30 mouse cellular contexts compared by ENCODE assay signal in the genomic region with DNA sequence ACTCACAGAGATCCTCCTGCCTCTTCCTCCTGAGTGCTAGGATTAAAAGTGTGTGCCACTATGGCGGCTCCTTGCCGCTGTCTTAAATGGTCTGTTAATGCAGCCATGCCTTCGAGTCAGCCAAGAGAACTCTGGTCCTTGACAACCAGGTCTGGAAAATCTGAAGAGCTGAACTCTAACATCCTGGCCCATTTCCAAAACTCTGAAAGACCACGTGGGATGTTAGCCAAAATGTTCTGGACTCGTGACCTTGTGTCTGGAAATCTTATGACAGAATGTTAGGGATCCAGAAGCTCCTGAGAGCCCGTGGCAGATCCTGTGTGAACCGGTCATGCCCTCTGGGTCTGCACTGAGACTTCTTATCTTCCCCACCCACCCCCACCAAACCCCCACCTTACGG. TPM values are rescaled to one million over a fixed set of nuclear protein-coding genes. Genes with fewer than 3 reads are reported as not detected.
A peak's percentile ranks its signal among the peaks of the same experiment; 100 is the strongest.
DNase-seq lines count a peak whose midpoint lies in the region; ATAC-seq and TF ChIP-seq lines count a peak whose summit lies in the region.
"Had no signal": no experiment of that assay in that cellular context is flagged by ENCODE, and none has a peak within 500 bp of the region (broad histone marks: within the 10 kb centered on the region; RNA-seq: fewer than 3 reads in every experiment).

No protein-coding gene starts in this region.

- no peak for ATAC-seq in hindbrain, postnatal 0 days
- no peak for ATAC-seq in hindbrain, embryonic 13.5 days (ENCODE audit: low FRiP score)
- no peak for ATAC-seq in liver, embryonic 11.5 days (replicated peaks; ENCODE audit: low FRiP score)
- no peak for ATAC-seq in monocyte, adult 5-6 weeks (replicated peaks; ENCODE audit: insufficient number of reproducible peaks, low FRiP score, low TSS enrichment, poor library complexity, severe bottlenecking)
- ATAC-seq: activated CD4-positive, CD25-positive, alpha-beta regulatory T cell, adult 4 months; inflammation-experienced regulatory T-cells, adult 6 months; midbrain, embryonic 15.5 days had no signal

- H3K79me2 ChIP-seq in liver, adult 2 months (ENCODE audit: control insufficient read depth, insufficient read depth, low read length) = peaks cover 14% of the 10 kb centered on the region; the same call in 1 of the 2 replicates

- peak; percentile 15 for DNase-seq in hindbrain, postnatal 0 days (ENCODE audit: low spot score)
- peak; percentile 85 for DNase-seq in liver, adult 2 months (ENCODE audit: extremely low read depth, low read depth, low spot score)
- DNase-seq in liver, embryonic 11.5 days (ENCODE audit: low spot score) = no peak
- peak; percentile 13 for DNase-seq in adipocyte (ENCODE audit: low spot score)
- DNase-seq in kidney, postnatal 10 days = peak; percentile 23
- no peak for DNase-seq in adrenal gland, adult 18-20 months (ENCODE audit: low spot score in 2 of 2)
- DNase-seq: adrenal gland, postnatal 14 days; B cell, adult 2 months; cerebellum, adult 18-20 months; gastrocnemius, postnatal 10 days; heart, postnatal 4 days; layer of hippocampus, adult 9-11 months; right cerebral cortex, postnatal 25 days had no signal

- no peaks in the 10 kb centered on the region for H3K27me3 ChIP-seq in hindbrain, postnatal 0 days (ENCODE audit: insufficient read depth, low read length)
- H3K27me3 ChIP-seq in hindbrain, embryonic 13.5 days = no peaks in the 10 kb centered on the region
- no peaks in the 10 kb centered on the region for H3K27me3 ChIP-seq in liver, adult 2 months (ENCODE audit: control insufficient read depth, insufficient read depth, low read length)
- no peaks in the 10 kb centered on the region for H3K27me3 ChIP-seq in liver, embryonic 11.5 days (replicated peaks; ENCODE audit: control insufficient read depth, insufficient read depth, low read length)
- H3K27me3 ChIP-seq: forebrain, embryonic 12.5 days; limb, embryonic 15.5 days; midbrain, embryonic 15.5 days; stomach, embryonic 15.5 days had no signal

- H3K4me1 ChIP-seq in hindbrain, postnatal 0 days (ENCODE audit: insufficient read depth, low read length) = peaks cover 25% of the 10 kb centered on the region
- H3K4me1 ChIP-seq in hindbrain, embryonic 13.5 days (replicated peaks) = peaks cover 16% of the 10 kb centered on the region
- H3K4me1 ChIP-seq in liver, adult 2 months (ENCODE audit: control insufficient read depth, insufficient read depth, low read length) = peaks cover 18% of the 10 kb centered on the region
- no peaks in the 10 kb centered on the region; the same call in 1 of the 2 replicates for H3K4me1 ChIP-seq in liver, embryonic 11.5 days (replicated peaks; ENCODE audit: control insufficient read depth, insufficient read depth, low read length)

- 78% methylated on average over 8 of the region's 8 CpGs for WGBS in hindbrain, postnatal 0 days
- WGBS in hindbrain, embryonic 13.5 days = 88% methylated on average over 8 of the region's 8 CpGs
- WGBS in liver, adult 2 months = 22% methylated on average over 8 of the region's 8 CpGs
- 80% methylated on average over 8 of the region's 8 CpGs for WGBS in liver, embryonic 11.5 days

- H3K27ac ChIP-seq in hindbrain, postnatal 0 days = no peak overlapping the region
- H3K27ac ChIP-seq in hindbrain, embryonic 13.5 days = no peak overlapping the region
- no peak overlapping the region for H3K27ac ChIP-seq in liver, adult 2 months (replicated peaks; ENCODE audit: insufficient read depth, low read depth, low read length)
- H3K27ac ChIP-seq in liver, embryonic 11.5 days (ENCODE audit: low read depth, low read length) = no peak overlapping the region
- H3K27ac ChIP-seq: forebrain, embryonic 12.5 days; hindbrain, embryonic 14.5 days; limb, embryonic 10.5 days; limb, embryonic 15.5 days; midbrain, embryonic 10.5 days; midbrain, embryonic 15.5 days; stomach, embryonic 15.5 days had no signal

- TF ChIP-seq CTCF in hindbrain, postnatal 0 days (IDR thresholded peaks at IDR 0.05; ENCODE audit: low read depth) = no peak
- no peak for TF ChIP-seq CTCF in liver, adult 2 months (IDR thresholded peaks at IDR 0.05; ENCODE audit: low read depth, low read length)

- no peak overlapping the region for H3K4me3 ChIP-seq in hindbrain, postnatal 0 days (ENCODE audit: low read length)
- no peak overlapping the region for H3K4me3 ChIP-seq in hindbrain, embryonic 13.5 days
- H3K4me3 ChIP-seq in liver, adult 2 months (ENCODE audit: insufficient read depth, low read depth, low read length) = no peak overlapping the region
- H3K4me3 ChIP-seq in liver, embryonic 11.5 days (ENCODE audit: low read depth, low read length) = no peak overlapping the region
- H3K4me3 ChIP-seq: erythroblast, embryonic 14.5 days; forebrain, embryonic 12.5 days; limb, embryonic 10.5 days; limb, embryonic 15.5 days; midbrain, embryonic 10.5 days; midbrain, embryonic 15.5 days; stomach, embryonic 15.5 days had no signal

- H3K36me3 ChIP-seq in hindbrain, postnatal 0 days (ENCODE audit: insufficient read depth, low read length) = no peaks in the 10 kb centered on the region
- H3K36me3 ChIP-seq in hindbrain, embryonic 13.5 days = no peaks in the 10 kb centered on the region
- H3K36me3 ChIP-seq in liver, adult 2 months (ENCODE audit: control insufficient read depth, insufficient read depth, low read length) = peaks cover 2% of the 10 kb centered on the region; the same call in 1 of the 2 replicates
- H3K36me3 ChIP-seq in liver, embryonic 11.5 days (ENCODE audit: control insufficient read depth, insufficient read depth, low read length) = no peaks in the 10 kb centered on the region
- H3K36me3 ChIP-seq: forebrain, embryonic 12.5 days; limb, embryonic 10.5 days; limb, embryonic 15.5 days; midbrain, embryonic 10.5 days; midbrain, embryonic 15.5 days; stomach, embryonic 15.5 days had no signal

- no peak for TF ChIP-seq POLR2A in liver, adult 2 months (IDR thresholded peaks at IDR 0.05; ENCODE audit: extremely low read depth, insufficient read depth, low read length)

- H3K4me2 ChIP-seq in hindbrain, postnatal 0 days (ENCODE audit: low read depth, low read length) = no peak overlapping the region
- no peak overlapping the region for H3K4me2 ChIP-seq in hindbrain, embryonic 13.5 days
- H3K4me2 ChIP-seq in liver, embryonic 11.5 days = no peak overlapping the region
- H3K4me2 ChIP-seq: forebrain, embryonic 12.5 days; hindbrain, embryonic 14.5 days; limb, embryonic 15.5 days; midbrain, embryonic 15.5 days; stomach, embryonic 15.5 days had no signal

- no peak overlapping the region for H3K9ac ChIP-seq in hindbrain, postnatal 0 days (replicated peaks; ENCODE audit: low read length)
- no peak overlapping the region for H3K9ac ChIP-seq in hindbrain, embryonic 13.5 days
- no peak overlapping the region for H3K9ac ChIP-seq in liver, adult 2 months (ENCODE audit: low read depth, low read length)
- no peak overlapping the region for H3K9ac ChIP-seq in liver, embryonic 11.5 days (ENCODE audit: low read depth, low read length)
- H3K9ac ChIP-seq: forebrain, embryonic 12.5 days; hindbrain, embryonic 14.5 days; limb, embryonic 15.5 days; midbrain, embryonic 15.5 days; stomach, embryonic 15.5 days had no signal

- H3K9me3 ChIP-seq in hindbrain, postnatal 0 days (ENCODE audit: low read length) = no peaks in the 10 kb centered on the region
- no peaks in the 10 kb centered on the region for H3K9me3 ChIP-seq in hindbrain, embryonic 13.5 days
- no peaks in the 10 kb centered on the region for H3K9me3 ChIP-seq in liver, embryonic 11.5 days (ENCODE audit: control insufficient read depth, low read length)
- H3K9me3 ChIP-seq: forebrain, embryonic 12.5 days; limb, embryonic 10.5 days; limb, embryonic 15.5 days; midbrain, embryonic 10.5 days; midbrain, embryonic 15.5 days; stomach, embryonic 15.5 days had no signal

RNA-seq across cellular contexts. Expression of gene Galm, which starts 36.7 kb away (rescaled TPM):
- total RNA-seq in hindbrain, postnatal 0 days (2014; rRNA removed) = 1.9 and 2.6 TPM in 2 replicates
- polyA plus RNA-seq in hindbrain, postnatal 0 days (2015; fragmentation: Nextera tagmentation; extraction: Ambion mirVana) = 2.4 and 2.8 TPM in 2 replicates
- 2.0 and 2.4 TPM in 2 replicates for polyA plus RNA-seq in hindbrain, embryonic 13.5 days (2015; fragmentation: Nextera tagmentation; extraction: Ambion mirVana)
- 68.6 and 70.5 TPM in 2 replicates for total RNA-seq in liver, adult 2 months (2014; rRNA removed)
- 81.2 and 98.5 TPM in 2 replicates for polyA plus RNA-seq in liver, adult 2 months (2012; rRNA removed)
- polyA plus RNA-seq in liver, embryonic 11.5 days (2014; fragmentation: Nextera tagmentation; extraction: Ambion mirVana) = 16.7 and 18.7 TPM in 2 replicates
- 2.5 to 7.3 TPM (median 2.7 TPM) in 3 replicates for total RNA-seq in monocyte, adult 5-6 weeks (2017)
- total RNA-seq in adrenal gland, adult 18-20 months (2021) = 10 to 100 TPM; 17.7 to 22.6 TPM
- polyA plus RNA-seq: erythroblast, embryonic 14.5 days had no signal

RNA-seq across cellular contexts. Expression of gene Srsf7, which starts 43.1 kb away (rescaled TPM):
- total RNA-seq in hindbrain, postnatal 0 days (2014; rRNA removed) = 111 and 129 TPM in 2 replicates
- 227 and 240 TPM in 2 replicates for polyA plus RNA-seq in hindbrain, postnatal 0 days (2015; fragmentation: Nextera tagmentation; extraction: Ambion mirVana)
- 480 and 495 TPM in 2 replicates for polyA plus RNA-seq in hindbrain, embryonic 13.5 days (2015; fragmentation: Nextera tagmentation; extraction: Ambion mirVana)
- 20.5 and 22.3 TPM in 2 replicates for total RNA-seq in liver, adult 2 months (2014; rRNA removed)
- polyA plus RNA-seq in liver, adult 2 months (2012; rRNA removed) = 13.2 and 20.6 TPM in 2 replicates
- polyA plus RNA-seq in liver, embryonic 11.5 days (2014; fragmentation: Nextera tagmentation; extraction: Ambion mirVana) = 649 and 673 TPM in 2 replicates
- 262 to 315 TPM (median 271 TPM) in 3 replicates for total RNA-seq in monocyte, adult 5-6 weeks (2017)
- 100 to 1,000 TPM; 124 to 133 TPM for total RNA-seq in adrenal gland, adult 18-20 months (2021)

RNA-seq across cellular contexts. Expression of gene Ttc39d, which starts 43.3 kb away (rescaled TPM):
- not detected in 2 replicates for total RNA-seq in hindbrain, postnatal 0 days (2014; rRNA removed)
- polyA plus RNA-seq in hindbrain, postnatal 0 days (2015; fragmentation: Nextera tagmentation; extraction: Ambion mirVana) = 0.09 TPM in 1 of 2 replicates, not detected in the other
- polyA plus RNA-seq in hindbrain, embryonic 13.5 days (2015; fragmentation: Nextera tagmentation; extraction: Ambion mirVana) = 0.17 and 0.18 TPM in 2 replicates
- total RNA-seq in liver, adult 2 months (2014; rRNA removed) = not detected in 2 replicates
- not detected in 2 replicates for polyA plus RNA-seq in liver, adult 2 months (2012; rRNA removed)
- not detected in 2 replicates for polyA plus RNA-seq in liver, embryonic 11.5 days (2014; fragmentation: Nextera tagmentation; extraction: Ambion mirVana)
- total RNA-seq in monocyte, adult 5-6 weeks (2017) = 0.11 TPM in 1 of 3 replicates, not detected in the others
- total RNA-seq in adrenal gland, adult 18-20 months (2021) = not detected
- total RNA-seq: adrenal gland, postnatal 14 days; common myeloid progenitor, adult 5-6 weeks; gastrocnemius, postnatal 10 days; heart, postnatal 4 days; megakaryocyte progenitor cell, adult 5-6 weeks; neutrophil, adult 5-6 weeks had no signal
- polyA plus RNA-seq: activated CD4-positive, CD25-positive, alpha-beta regulatory T cell, adult 4 months; erythroblast, embryonic 14.5 days; inflammation-experienced regulatory T-cells, adult 6 months; liver, embryonic 16.5 days; neural tube, embryonic 11.5 days had no signal

Comparison
In these comparisons a context has a peak if more than half of its experiments do, and no peak if none do; other contexts are left out.
1. DNase-seq: peak in hindbrain, postnatal 0 days (single experiment), liver, adult 2 months (single experiment), adipocyte (single experiment) and kidney, postnatal 10 days (single experiment); none in liver, embryonic 11.5 days (single experiment) and adrenal gland, adult 18-20 months (0 of 2).